Mouse (Mus musculus) liver, embryonic 11.5 days (tissue): Measurements from ENCODE around the gene Macrod1. TPM values are rescaled to one million over a fixed set of nuclear protein-coding genes. Genes with fewer than 3 reads are reported as not detected.

Experiments
- ATAC-seq: fragments of 200-750 bp; cut with Nextera tagmentation; replicated peaks from 2 replicates; pipeline ENCODE4 v1.8.0; 2017; ENCODE audit warnings: moderate number of reproducible peaks, mild to moderate bottlenecking, moderate TSS enrichment, moderate library complexity; ENCODE audit not compliant: low FRiP score
- DNase-seq: peaks from one replicate; pipeline ENCODE4 v3.0.0-alpha.2; 2017; ENCODE audit warnings: low spot score
- H3K27ac ChIP-seq: fragments of 300-500 bp; sonication (generic); 2 replicates; pipeline ENCODE4 v1.5.1; 2014; ENCODE audit warnings: mild to moderate bottlenecking, low read depth, low read length, control low read depth
- H3K27me3 ChIP-seq: fragments of 300-500 bp; sonication (generic); replicated peaks from 2 replicates; pipeline ENCODE4 v1.6.1; 2014; ENCODE audit warnings: low read length, mixed read lengths; ENCODE audit not compliant: control insufficient read depth, insufficient read depth
- H3K36me3 ChIP-seq: fragments of 300-500 bp; sonication (generic); 2 replicates; pipeline ENCODE4 v1.6.1; 2014; ENCODE audit warnings: mild to moderate bottlenecking, low read length, moderate library complexity, mixed read lengths; ENCODE audit not compliant: control insufficient read depth, insufficient read depth
- H3K4me1 ChIP-seq: fragments of 300-500 bp; sonication (generic); replicated peaks from 2 replicates; pipeline ENCODE4 v1.6.1; 2014; ENCODE audit warnings: low read length, mixed read lengths; ENCODE audit not compliant: control insufficient read depth, insufficient read depth
- H3K4me2 ChIP-seq: fragments of 300-500 bp; sonication (generic); 2 replicates; pipeline ENCODE4 v1.6.1; 2014; ENCODE audit warnings: mild to moderate bottlenecking, control low read depth, moderate library complexity
- H3K4me3 ChIP-seq: fragments of 300-500 bp; sonication (generic); 2 replicates; pipeline ENCODE4 v1.5.1; 2014; ENCODE audit warnings: low read depth, low read length, control low read depth
- H3K9ac ChIP-seq: fragments of 300-500 bp; sonication (generic); 2 replicates; pipeline ENCODE4 v1.6.1; 2014; ENCODE audit warnings: low read depth, low read length, control low read depth
- H3K9me3 ChIP-seq: fragments of 300-500 bp; sonication (generic); 2 replicates; pipeline ENCODE4 v1.6.1; 2016; ENCODE audit warnings: low read length, inconsistent platforms, mixed read lengths; ENCODE audit not compliant: control insufficient read depth
- WGBS: fragments of 180-500 bp; shearing (Covaris S2); extraction: QIAGEN DNeasy Blood & Tissue Kit; methylation state at CpG from one replicate; pipeline ENCODE4 v1.1.7; 2014; 5-methylcytosine and 5-hydroxymethylcytosine counted together
- polyA plus RNA-seq: library from polyadenylated mRNA; unstranded; fragments of >200 nt; fragmentation: Nextera tagmentation; extraction: Ambion mirVana; gene quantifications from 2 replicates; pipeline ENCODE4 v1.2.1, GENCODE M21; 2014

Gene Macrod1
- polyA plus RNA-seq, 1 experiment from 2014 or later, result 5.9 TPM

- DNase-seq (no peak), ATAC-seq (no peak)
- Histone ChIP-seq H3K4me2 (no peak overlapping the region), H3K9ac (no peak overlapping the region), H3K27me3 (peaks cover 26% of the 10 kb centered on the region), H3K36me3 (no peaks in the 10 kb centered on the region), H3K4me1 (no peaks in the 10 kb centered on the region), H3K27ac (no peak overlapping the region), H3K9me3 (no peaks in the 10 kb centered on the region), H3K4me3 (no peak overlapping the region)
- 72% methylated on average over 15 of the region's 15 CpGs for WGBS
These were observed 28.1 kb downstream of the Macrod1 start for GRCm38 (mm10) chr19:7084734-7085133.

GRCm38 (mm10) chr19:7088558-7088957 is 31.9 kb downstream of the Macrod1 start:
- Histone ChIP-seq H3K4me1 (no peaks in the 10 kb centered on the region), H3K36me3 (no peaks in the 10 kb centered on the region), H3K4me2 (no peak overlapping the region), H3K9ac (no peak overlapping the region), H3K27me3 (peaks cover 36% of the 10 kb centered on the region), H3K27ac (no peak overlapping the region), H3K4me3 (no peak overlapping the region), H3K9me3 (no peaks in the 10 kb centered on the region)
- no peak for ATAC-seq
- DNase-seq, result no peak
- 21% methylated on average over 9 of the region's 9 CpGs for WGBS

GRCm38 (mm10) chr19:7089050-7089449 is 32.4 kb downstream of the Macrod1 start:
- Histone ChIP-seq H3K4me2 (no peak overlapping the region), H3K4me1 (no peaks in the 10 kb centered on the region), H3K9me3 (no peaks in the 10 kb centered on the region), H3K27me3 (peaks cover 36% of the 10 kb centered on the region), H3K27ac (no peak overlapping the region), H3K4me3 (no peak overlapping the region), H3K9ac (no peak overlapping the region), H3K36me3 (no peaks in the 10 kb centered on the region)
- DNase-seq, result no peak
- WGBS, result 67% methylated on average over 5 of the region's 5 CpGs
- no peak for ATAC-seq

- no peaks in the 10 kb centered on the region for H3K4me1 ChIP-seq
- H3K4me3 ChIP-seq, result no peak overlapping the region
- 32% methylated on average over 7 of the region's 7 CpGs for WGBS
- no peak for DNase-seq
- peaks cover 36% of the 10 kb centered on the region for H3K27me3 ChIP-seq
- H3K27ac ChIP-seq, result no peak overlapping the region
- H3K9me3 ChIP-seq, result no peaks in the 10 kb centered on the region
- no peak overlapping the region for H3K4me2 ChIP-seq
- no peak for ATAC-seq
- no peaks in the 10 kb centered on the region for H3K36me3 ChIP-seq
- no peak overlapping the region for H3K9ac ChIP-seq
These were observed 33.2 kb downstream of the Macrod1 start for GRCm38 (mm10) chr19:7089842-7090251.

- Histone ChIP-seq H3K4me3 (no peak overlapping the region), H3K4me1 (no peaks in the 10 kb centered on the region), H3K27me3 (peaks cover 42% of the 10 kb centered on the region), H3K36me3 (no peaks in the 10 kb centered on the region), H3K4me2 (no peak overlapping the region), H3K9ac (no peak overlapping the region), H3K27ac (no peak overlapping the region), H3K9me3 (no peaks in the 10 kb centered on the region)
- ATAC-seq, result no peak
- no peak for DNase-seq
- 52% methylated on average over 10 of the region's 10 CpGs for WGBS
These were observed 33.9 kb downstream of the Macrod1 start for GRCm38 (mm10) chr19:7090369-7091064.

- WGBS, result 64% methylated on average over 10 of the region's 10 CpGs
- no peak for ATAC-seq
- Histone ChIP-seq H3K36me3 (no peaks in the 10 kb centered on the region), H3K4me2 (no peak overlapping the region), H3K9me3 (no peaks in the 10 kb centered on the region), H3K4me1 (no peaks in the 10 kb centered on the region), H3K4me3 (no peak overlapping the region), H3K27me3 (peaks cover 51% of the 10 kb centered on the region), H3K9ac (no peak overlapping the region), H3K27ac (no peak overlapping the region)
- no peak for DNase-seq
These were observed 34.9 kb downstream of the Macrod1 start for GRCm38 (mm10) chr19:7091448-7092050.

- no peaks in the 10 kb centered on the region for H3K36me3 ChIP-seq
These were observed 36.1 kb downstream of the Macrod1 start for GRCm38 (mm10) chr19:7092756-7093155.

GRCm38 (mm10) chr19:7099620-7100155 is 43.1 kb downstream of the Macrod1 start:
- WGBS, result 68% methylated on average over 3 of the region's 3 CpGs
- peaks cover 30% of the 10 kb centered on the region for H3K27me3 ChIP-seq

More at GRCm38 (mm10) chr19:7092756-7093155, 36.1 kb downstream of the Macrod1 start:
- WGBS, result 81% methylated on average over 5 of the region's 5 CpGs
- H3K4me2 ChIP-seq, result no peak overlapping the region
- ATAC-seq (no peak), DNase-seq (no peak)
- H3K9ac ChIP-seq, result no peak overlapping the region
- H3K4me3 ChIP-seq, result no peak overlapping the region
- H3K27me3 ChIP-seq, result peaks cover 51% of the 10 kb centered on the region
- no peaks in the 10 kb centered on the region for H3K9me3 ChIP-seq
- no peak overlapping the region for H3K27ac ChIP-seq
- H3K4me1 ChIP-seq, result no peaks in the 10 kb centered on the region

GRCm38 (mm10) chr19:7102039-7102438 is 45.4 kb downstream of the Macrod1 start:
- Histone ChIP-seq H3K27me3 (peaks cover 10% of the 10 kb centered on the region), H3K9ac (no peak overlapping the region), H3K27ac (no peak overlapping the region), H3K4me3 (no peak overlapping the region), H3K9me3 (no peaks in the 10 kb centered on the region), H3K36me3 (no peaks in the 10 kb centered on the region), H3K4me1 (peaks cover 16% of the 10 kb centered on the region), H3K4me2 (no peak overlapping the region)
- DNase-seq (no peak), ATAC-seq (no peak)
- WGBS, result 86% methylated on average over 10 of the region's 10 CpGs

More at GRCm38 (mm10) chr19:7099620-7100155, 43.1 kb downstream of the Macrod1 start:
- no peak overlapping the region for H3K27ac ChIP-seq
- DNase-seq (no peak), ATAC-seq (no peak)
- H3K9ac ChIP-seq, result no peak overlapping the region
- H3K4me3 ChIP-seq, result no peak overlapping the region
- peaks cover 16% of the 10 kb centered on the region for H3K4me1 ChIP-seq
- H3K4me2 ChIP-seq, result no peak overlapping the region
- H3K9me3 ChIP-seq, result no peaks in the 10 kb centered on the region
- no peaks in the 10 kb centered on the region for H3K36me3 ChIP-seq
